Mouse (Mus musculus) thymus, adult 18-20 months (tissue): ENCODE results near the gene Serpinb9g.
"Not testable (repeated sequence)": the region's sequence is repeated elsewhere in the genome, so short reads cannot be mapped to it uniquely, and the experiment has no call there.

Experiments used
- DNase-seq, 2 experiments: peaks; one replicate each; pipeline ENCODE4 v3.0.0; 2022; ENCODE audit warnings: mixed read lengths in 2 of 2

Serpinb9g gene

DNA sequence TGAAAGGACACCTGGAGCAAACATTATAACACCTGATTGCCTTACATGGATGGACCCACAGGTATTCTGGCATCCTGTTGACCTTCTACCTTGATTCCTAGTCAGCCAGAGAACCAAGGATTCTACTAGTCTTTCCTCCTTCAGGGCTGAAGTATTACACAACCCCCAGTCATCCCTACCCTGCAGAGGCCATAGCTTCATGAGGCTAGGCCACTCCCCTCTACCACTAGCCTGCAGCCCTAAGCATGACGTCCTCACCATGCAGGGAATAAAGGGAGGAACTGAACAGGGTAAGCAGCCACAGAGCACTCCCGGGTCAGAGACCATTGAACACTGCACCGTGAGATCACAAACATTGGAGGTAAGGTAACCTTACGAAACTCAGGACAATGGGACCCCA, at the start of gene Serpinb9g:
TSS of gene Serpinb9g (plus strand) at position 301 of the 400 bp plus-strand sequence.
- not testable (repeated sequence) for DNase-seq

DNA sequence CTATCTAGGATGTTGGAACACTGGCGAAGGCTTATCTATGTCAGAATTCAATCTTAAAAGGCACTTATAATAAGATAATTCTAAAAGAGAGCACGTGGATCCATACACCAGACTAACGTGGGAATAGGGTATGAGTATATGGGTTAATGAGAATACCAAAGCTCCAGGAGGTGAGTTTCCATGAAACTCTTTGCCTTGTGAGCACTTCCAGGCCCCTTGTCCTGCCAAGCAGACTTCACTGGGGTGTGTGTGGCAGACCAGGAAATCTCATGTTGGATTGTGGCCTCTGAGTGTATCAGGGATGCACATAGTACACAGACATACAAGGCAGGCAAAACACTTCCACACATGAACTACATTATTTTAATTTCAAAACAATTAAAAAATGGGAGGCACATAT, 718 bp upstream of the Serpinb9g start:
- DNase-seq = not testable (repeated sequence)

DNA sequence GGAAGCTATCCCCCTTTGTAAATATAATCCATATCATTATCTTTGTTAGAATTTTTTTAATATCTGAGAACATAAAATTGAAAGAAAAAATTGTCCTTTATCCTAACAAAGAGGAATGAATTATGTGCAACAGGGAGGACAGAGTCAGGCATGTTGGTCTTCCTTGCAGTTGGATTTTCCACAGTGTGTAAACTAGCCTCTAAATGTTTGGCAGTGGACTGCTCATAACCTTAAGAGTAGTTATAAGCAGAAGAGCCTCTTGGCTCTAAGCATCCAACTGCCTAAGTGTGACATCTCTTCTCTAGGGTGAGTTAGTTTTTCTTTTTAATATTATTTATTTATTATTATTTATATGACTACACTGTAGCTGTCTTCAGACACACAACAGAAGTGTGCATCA, 40.0 kb downstream of the Serpinb9g start:
- no peak for DNase-seq

DNA sequence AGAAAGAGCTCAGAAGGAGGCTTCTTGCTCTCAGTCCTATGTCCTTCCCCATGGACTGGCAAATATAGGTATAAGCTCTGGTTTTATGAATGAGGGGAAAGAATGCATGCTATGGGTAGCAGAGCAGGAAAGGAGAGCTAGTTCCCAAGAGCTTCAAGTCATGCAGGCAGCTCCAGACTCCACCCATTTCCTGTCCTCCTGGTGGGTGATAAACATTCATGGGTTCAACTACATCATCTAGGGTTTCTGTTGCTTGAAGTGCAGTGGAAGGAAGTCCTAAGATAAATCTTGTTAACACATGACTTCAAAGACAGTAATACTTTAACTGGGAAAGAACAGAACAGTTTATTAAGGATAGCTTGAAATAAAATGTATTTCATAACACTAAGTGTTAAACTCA, 48.2 kb downstream of the Serpinb9g start:
- DNase-seq = no peak
